Mouse (Mus musculus): Measurements from ENCODE around the gene 1700001C19Rik.

DNA sequence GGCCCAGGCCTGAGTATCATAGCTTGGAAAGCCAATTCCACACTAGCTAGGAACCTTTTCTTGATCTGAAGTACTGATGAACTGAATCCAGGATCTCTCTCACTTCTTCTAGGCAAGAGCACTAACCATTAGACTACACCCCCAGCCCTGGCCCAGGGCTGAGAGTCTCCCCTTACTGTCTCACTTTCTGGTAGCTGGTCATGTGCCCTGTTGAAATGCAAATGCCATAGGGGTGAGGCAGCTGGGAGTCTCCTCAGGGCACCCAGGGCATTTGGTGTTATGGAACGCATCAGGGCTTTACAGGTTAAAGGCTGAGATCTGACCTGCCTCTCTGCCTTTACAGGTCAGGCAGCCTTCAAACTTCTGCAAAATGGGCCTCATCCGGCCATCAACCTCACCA, 17.0 kb downstream of the 1700001C19Rik start:
- TF ChIP-seq FLI1 (IDR thresholded peaks at IDR 0.05; ENCODE audit: low read length) (no peak), GATA1 (IDR thresholded peaks at IDR 0.05; ENCODE audit: borderline replicate concordance, low read length) (no peak)

Measured in megakaryocyte, embryonic 14.5 days (primary cell).